Mouse (Mus musculus) cerebellum, adult 11-12 months (tissue): ENCODE results near the gene Jun.

Source experiments
- DNase-seq: peaks from one replicate; pipeline ENCODE4 v3.0.0; 2022

Gene Jun

GRCm38 (mm10) chr4:95023350-95023953 lies 28.6 kb downstream of the Jun start:
- DNase-seq, result no peak

- DNase-seq, result no peak
Observed at GRCm38 (mm10) chr4:95021649-95022637, 30.1 kb downstream of the Jun start.

GRCm38 (mm10) chr4:95020201-95020600 lies 31.8 kb downstream of the Jun start:
- DNase-seq, result no peak

- no peak for DNase-seq
Observed at GRCm38 (mm10) chr4:95018221-95018620, 33.8 kb downstream of the Jun start.

- DNase-seq, result no peak
Observed at GRCm38 (mm10) chr4:95012706-95013105, 39.3 kb downstream of the Jun start.

- DNase-seq, result no peak
Observed at GRCm38 (mm10) chr4:95012256-95012655, 39.8 kb downstream of the Jun start.

- DNase-seq, result peak; percentile 45
Observed at GRCm38 (mm10) chr4:95008175-95009057, 43.6 kb downstream of the Jun start.

- DNase-seq, result no peak
Observed at GRCm38 (mm10) chr4:95007759-95008158, 44.3 kb downstream of the Jun start.

- no peak for DNase-seq
Observed at GRCm38 (mm10) chr4:95005251-95005830, 46.7 kb downstream of the Jun start.

GRCm38 (mm10) chr4:95001043-95001775 lies 50.8 kb downstream of the Jun start:
- DNase-seq, result no peak

- DNase-seq, result no peak
Observed at GRCm38 (mm10) chr4:95000147-95000546, 51.9 kb downstream of the Jun start.

- no peak for DNase-seq
Observed at GRCm38 (mm10) chr4:94999249-94999648, 52.8 kb downstream of the Jun start.
